Mouse (Mus musculus) intestine, embryonic 15.5 days (tissue): ENCODE measurements around the gene Ralgps1. TPM values are rescaled to one million over a fixed set of nuclear protein-coding genes. Genes with fewer than 3 reads are reported as not detected.

Experiments
- polyA plus RNA-seq: library from polyadenylated mRNA; unstranded; fragments of >200 nt; fragmentation: Nextera tagmentation; extraction: Ambion mirVana; gene quantifications from 2 replicates; pipeline ENCODE4 v1.2.1, GENCODE M21; 2015

Ralgps1 gene
- polyA plus RNA-seq, 1 experiment from 2014 or later: 5.5 TPM

Other genes with a start within 250 kb of the Ralgps1 start
- 10.3 and 11.7 TPM in 2 replicates for gene Garnl3, start 239.8 kb downstream of the Ralgps1 start, polyA plus RNA-seq
- 36.8 and 38.5 TPM in 2 replicates for gene Angptl2, start 155.4 kb downstream of the Ralgps1 start, polyA plus RNA-seq
- gene Zbtb34, start 59.8 kb upstream of the Ralgps1 start, polyA plus RNA-seq: 4.5 and 4.8 TPM in 2 replicates
- gene Zbtb43, start 97.1 kb upstream of the Ralgps1 start, polyA plus RNA-seq: 13.0 and 15.3 TPM in 2 replicates